Mouse (Mus musculus): Measurements from ENCODE around the gene Cit. TPM values are rescaled to one million over a fixed set of nuclear protein-coding genes. Genes with fewer than 3 reads are reported as not detected.

Gene Cit
- total RNA-seq, 2 experiments from 2014 or later, result 22.3 to 29.3 TPM

GRCm38 (mm10) chr5:116006324-116007099 is 161.4 kb downstream of the Cit start:
- ATAC-seq (replicated peaks; ENCODE audit: poor library complexity), result no peak

GRCm38 (mm10) chr5:116007723-116008122 is 162.6 kb downstream of the Cit start:
- ATAC-seq (replicated peaks; ENCODE audit: poor library complexity), result no peak

- ATAC-seq (replicated peaks; ENCODE audit: poor library complexity), result no peak
Measured at GRCm38 (mm10) chr5:116009091-116009851, 164.2 kb downstream of the Cit start.

DNA sequence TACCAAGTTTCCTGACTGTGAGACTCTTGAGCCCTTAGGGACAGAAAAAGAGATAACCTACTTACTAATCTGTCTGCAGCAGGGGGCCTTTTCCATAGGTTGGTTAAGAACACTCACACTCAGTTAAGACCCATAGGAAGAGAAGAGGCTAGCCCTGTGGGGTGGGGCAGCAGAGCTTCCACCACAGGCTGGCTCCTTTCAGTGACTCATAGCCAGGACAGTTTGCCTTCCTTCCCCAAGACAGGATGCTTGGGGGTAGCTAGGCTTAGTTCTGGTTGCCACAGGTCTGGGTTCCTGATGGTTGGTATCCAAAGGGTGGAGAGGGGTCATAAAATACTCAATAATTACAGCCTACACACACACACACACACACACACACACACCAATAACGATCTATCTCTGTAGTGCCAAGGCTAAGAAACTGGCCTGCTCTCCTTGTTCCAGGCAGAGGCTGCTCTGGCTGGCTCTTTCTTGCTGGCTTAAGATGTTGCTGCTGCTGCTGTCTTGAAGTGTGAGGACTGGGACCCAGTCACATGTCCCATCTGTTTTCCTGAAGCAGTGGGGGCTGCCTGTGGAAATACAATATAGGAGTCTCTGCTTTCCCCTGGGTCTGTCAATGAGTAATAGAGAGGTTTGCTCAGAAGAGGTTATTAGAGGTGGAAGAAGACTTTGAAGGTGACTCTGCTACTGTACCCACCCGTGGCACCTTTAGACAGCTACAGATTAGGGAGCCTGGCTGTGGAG is 165.0 kb downstream of the Cit start:
- ATAC-seq (replicated peaks; ENCODE audit: poor library complexity), result peak; percentile 30; the same call in 1 of the 2 replicates

DNA sequence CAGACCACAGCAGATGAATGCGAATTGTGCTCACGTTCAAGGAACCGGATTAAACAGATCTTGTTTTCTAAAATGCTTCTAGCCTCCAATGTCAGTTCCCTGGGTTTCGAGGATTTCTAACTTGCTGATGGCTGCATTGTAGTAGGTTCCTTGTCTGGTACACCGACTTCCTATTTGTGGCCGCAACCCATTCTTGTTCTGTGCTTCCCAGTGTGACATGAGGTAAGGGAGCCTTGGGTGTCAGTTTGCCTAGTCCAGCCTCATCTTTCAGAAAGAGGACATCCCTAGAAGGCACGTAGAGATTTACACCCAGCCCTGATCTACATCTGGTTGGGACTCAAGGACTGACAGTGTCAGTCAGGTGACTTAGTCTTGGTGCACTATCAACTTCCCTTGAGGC is 166.6 kb downstream of the Cit start:
- peak; percentile 54 for ATAC-seq (replicated peaks; ENCODE audit: poor library complexity)

- ATAC-seq (replicated peaks; ENCODE audit: poor library complexity), result no peak
Measured at GRCm38 (mm10) chr5:116012503-116012902, 167.4 kb downstream of the Cit start.

DNA sequence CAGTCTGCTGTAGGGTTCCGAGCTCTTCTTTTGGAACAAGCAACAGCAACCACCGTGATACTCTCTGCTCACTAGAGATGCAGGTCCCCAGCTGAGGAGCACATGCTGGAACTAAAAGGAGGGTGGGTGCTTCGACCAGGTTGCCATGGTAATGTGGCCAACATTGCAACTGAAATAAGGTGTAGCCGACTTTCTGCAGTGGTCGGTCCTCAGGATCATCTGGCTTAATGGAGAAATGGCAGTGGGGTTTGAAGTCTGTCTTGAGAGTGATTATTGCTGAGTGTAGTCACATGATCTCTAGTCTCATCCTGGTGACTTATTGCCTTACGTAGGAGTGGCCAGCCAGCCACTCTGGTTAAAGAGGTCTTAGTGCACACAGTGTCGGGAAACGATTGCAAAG is 168.7 kb downstream of the Cit start:
- no peak for ATAC-seq (replicated peaks; ENCODE audit: poor library complexity)

DNA sequence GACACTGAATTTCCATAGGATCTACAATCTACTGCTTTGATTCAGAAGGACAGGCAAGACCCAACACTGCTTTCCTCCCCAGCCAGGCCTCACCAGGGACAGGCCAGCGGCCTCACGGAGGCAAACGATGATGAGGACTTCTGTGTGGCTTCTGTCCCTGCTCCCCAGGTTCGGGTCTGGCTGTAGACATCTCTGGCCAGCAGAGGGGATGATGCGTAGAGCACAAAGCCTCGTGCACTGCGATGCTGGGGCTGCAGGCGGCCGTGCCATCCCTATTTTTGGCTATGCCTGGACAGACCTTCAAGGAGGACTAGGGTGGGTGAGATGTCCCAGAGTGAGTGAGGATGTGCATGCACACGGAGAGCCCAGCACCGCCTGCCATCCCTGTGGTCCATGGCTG is 169.2 kb downstream of the Cit start:
- no peak for ATAC-seq (replicated peaks; ENCODE audit: poor library complexity)

DNA sequence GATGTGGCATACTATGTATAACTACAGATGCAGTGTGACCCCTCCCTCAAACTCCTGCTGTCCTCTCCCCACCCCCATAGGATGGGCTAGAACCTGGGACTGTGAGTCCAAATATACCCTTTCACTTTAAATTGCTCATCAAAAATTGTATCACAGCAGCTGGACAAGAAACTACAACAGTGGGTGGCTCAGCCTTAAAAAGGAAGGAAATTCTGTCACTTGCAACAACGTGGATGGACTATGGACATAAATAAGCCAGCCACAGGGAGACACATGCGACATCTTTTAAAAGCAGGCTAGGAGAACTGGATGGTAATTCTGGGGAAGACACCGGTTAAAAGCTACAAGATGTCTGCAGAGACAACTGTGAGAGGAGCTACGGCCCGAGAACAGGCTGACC is 171.5 kb downstream of the Cit start:
- ATAC-seq (replicated peaks; ENCODE audit: poor library complexity), result no peak

GRCm38 (mm10) chr5:116017391-116017790 is 172.3 kb downstream of the Cit start:
- ATAC-seq (replicated peaks; ENCODE audit: poor library complexity), result no peak

GRCm38 (mm10) chr5:116018196-116018595 is 173.1 kb downstream of the Cit start:
- ATAC-seq (replicated peaks; ENCODE audit: poor library complexity), result no peak

DNA sequence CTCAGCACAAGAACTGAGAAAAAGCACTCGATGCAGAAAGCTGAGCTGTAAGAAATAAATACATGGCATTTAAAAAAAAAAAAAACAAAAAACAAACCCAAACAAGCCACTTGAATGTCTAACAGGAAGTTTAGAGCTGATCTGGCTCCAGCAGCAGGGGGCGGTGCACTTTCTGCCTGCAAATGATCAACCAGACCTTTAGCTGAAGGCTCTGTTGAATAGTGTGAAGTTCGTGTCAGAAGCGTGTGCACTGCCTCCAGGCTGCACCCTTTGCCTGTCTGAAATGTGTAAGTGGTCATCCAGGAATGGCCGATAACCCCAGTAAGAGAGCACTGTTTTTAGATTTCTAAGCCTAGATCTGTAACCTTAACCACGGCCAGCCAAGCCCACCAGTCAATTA is 173.7 kb downstream of the Cit start:
- no peak for ATAC-seq (replicated peaks; ENCODE audit: poor library complexity)

- no peak for ATAC-seq (replicated peaks; ENCODE audit: poor library complexity)
Measured at GRCm38 (mm10) chr5:116019371-116019770, 174.3 kb downstream of the Cit start.

- peak; percentile 62 for ATAC-seq (replicated peaks; ENCODE audit: poor library complexity)
Measured at GRCm38 (mm10) chr5:116021552-116021951, 176.5 kb downstream of the Cit start.

- ATAC-seq (replicated peaks; ENCODE audit: poor library complexity), result no peak
Measured at GRCm38 (mm10) chr5:116022131-116022530, 177.1 kb downstream of the Cit start.

DNA sequence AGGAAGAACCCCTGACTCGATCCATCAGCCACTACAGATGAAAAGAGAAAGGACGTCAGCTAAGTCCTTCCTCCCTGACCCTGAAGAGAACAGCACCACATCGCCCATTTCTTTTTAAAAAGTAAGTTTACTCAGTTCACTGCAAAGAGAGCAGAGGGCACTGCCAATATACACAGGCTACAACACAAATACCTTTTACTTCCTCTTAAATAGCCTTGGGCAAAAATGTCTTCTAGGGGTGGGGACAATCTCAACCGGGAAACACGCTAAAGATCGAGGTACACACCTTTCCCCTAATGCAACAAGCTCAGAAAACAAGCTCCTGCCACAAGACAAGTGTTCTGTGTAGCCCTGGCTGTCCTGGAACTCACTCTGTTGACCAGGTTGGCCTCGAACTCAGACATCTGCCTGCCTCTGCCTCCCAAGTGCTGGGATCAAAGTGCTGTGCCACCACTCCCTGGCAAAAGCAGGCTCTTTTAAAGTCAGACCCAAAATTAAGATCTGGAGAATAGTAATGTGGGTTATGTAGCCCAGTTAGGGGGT is 177.7 kb downstream of the Cit start:
- no peak for ATAC-seq (replicated peaks; ENCODE audit: poor library complexity)

- no peak for ATAC-seq (replicated peaks; ENCODE audit: poor library complexity)
Measured at GRCm38 (mm10) chr5:116023251-116023661, 178.2 kb downstream of the Cit start.

DNA sequence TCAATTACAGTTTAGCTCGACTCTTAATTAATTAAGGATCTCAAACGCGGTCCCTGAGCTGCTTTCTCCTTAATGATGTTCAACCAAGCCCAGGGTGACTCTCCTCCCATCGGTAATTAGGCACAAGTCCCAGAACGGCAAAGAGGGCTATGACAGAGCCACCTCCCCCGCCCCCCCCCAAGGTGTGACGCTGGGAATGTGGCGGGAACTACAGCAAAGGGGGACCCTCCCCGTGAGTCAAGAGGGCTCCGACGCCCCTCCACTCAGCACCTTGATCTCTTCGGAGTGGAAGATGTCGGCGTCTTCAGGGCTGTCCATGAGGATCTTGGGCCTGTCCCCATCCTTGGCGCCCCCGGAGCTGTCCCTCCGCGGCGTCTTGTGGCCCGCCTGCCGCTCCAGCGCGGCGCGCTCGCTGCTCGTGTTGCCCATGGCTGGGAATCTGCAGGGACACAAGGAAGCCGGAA is 178.8 kb downstream of the Cit start:
- no peak for ATAC-seq (replicated peaks; ENCODE audit: poor library complexity)

DNA sequence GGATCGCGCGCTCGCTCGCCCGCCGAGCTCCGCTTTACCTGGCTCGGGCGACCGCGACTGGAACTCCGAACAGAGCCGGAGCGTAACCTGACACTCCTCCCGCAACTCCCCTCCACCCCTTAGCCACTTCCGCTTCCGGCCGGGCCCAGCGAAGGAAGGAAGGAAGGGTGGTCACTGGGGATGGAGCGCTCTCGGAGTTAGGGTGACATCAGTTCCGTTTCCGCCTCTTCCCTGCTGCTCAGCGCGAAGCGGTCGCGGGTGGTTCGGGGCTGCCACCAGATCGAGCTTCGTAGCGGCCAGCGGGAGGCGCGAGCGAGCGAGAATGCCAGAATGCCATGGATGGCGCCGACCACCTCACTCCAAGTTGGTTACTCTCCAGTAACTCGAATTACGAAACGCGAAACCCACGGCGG is 179.3 kb downstream of the Cit start, which contains the start of gene Prkab1:
Gene Prkab1 (minus strand): TSS at position 182 of the 413 bp plus-strand sequence.
- peak; percentile 66 for ATAC-seq (replicated peaks; ENCODE audit: poor library complexity)

- ATAC-seq (replicated peaks; ENCODE audit: poor library complexity), result no peak
Measured at GRCm38 (mm10) chr5:116026107-116026506, 181.0 kb downstream of the Cit start.

- ATAC-seq (replicated peaks; ENCODE audit: poor library complexity), result peak; percentile 38
Measured at GRCm38 (mm10) chr5:116026561-116026960, 181.5 kb downstream of the Cit start.
